In genomic region chr3:127639875-127640761, GRCm38 (mm10) we compare ENCODE assay signal across 9 mouse cellular contexts. TPM values are rescaled to one million over a fixed set of nuclear protein-coding genes. Genes with fewer than 3 reads are reported as not detected.
DNase-seq lines count a peak whose midpoint lies in the region; ATAC-seq and TF ChIP-seq lines count a peak whose summit lies in the region.
"Had no signal": no experiment of that assay in that cellular context is flagged by ENCODE, and none has a peak within 500 bp of the region (broad histone marks: within the 10 kb centered on the region; RNA-seq: fewer than 3 reads in every experiment).

No protein-coding gene starts in this region.

- H3K4me3 ChIP-seq in ES-Bruce4 (ENCODE audit: low read depth, low read length) = no peak overlapping the region
- peak overlapping the region; percentile 17 for H3K4me3 ChIP-seq in testis, adult 2 months (ENCODE audit: control insufficient read depth, low read depth, low read length)
- H3K4me3 ChIP-seq: erythroblast, embryonic 14.5 days had no signal

- no peak for TF ChIP-seq POLR2A in ES-Bruce4 (IDR thresholded peaks at IDR 0.05; ENCODE audit: insufficient read depth, low read length)
- no peak for TF ChIP-seq POLR2A in testis, adult 2 months (IDR thresholded peaks at IDR 0.05; ENCODE audit: control insufficient read depth, low read depth, low read length)

- no peaks in the 10 kb centered on the region for H3K4me1 ChIP-seq in ES-Bruce4 (ENCODE audit: control insufficient read depth, insufficient read depth, low read length)
- peaks cover 8% of the 10 kb centered on the region for H3K4me1 ChIP-seq in testis, adult 2 months (ENCODE audit: control insufficient read depth, insufficient read depth, low read length)

- H3K9ac ChIP-seq in ES-Bruce4 (ENCODE audit: low read depth, poor library complexity, severe bottlenecking) = no peak overlapping the region

- peak; percentile 78 for TF ChIP-seq CTCF in ES-Bruce4 (IDR thresholded peaks at IDR 0.05; ENCODE audit: low read depth, low read length)
- peak; percentile 57; the same call in 1 of the 2 replicates for TF ChIP-seq CTCF in testis, adult 2 months (IDR thresholded peaks at IDR 0.05; ENCODE audit: control insufficient read depth, insufficient read depth, insufficient replicate concordance, low read depth, low read length)

- H3K27ac ChIP-seq in ES-Bruce4 (ENCODE audit: insufficient read depth, low read length) = no peak overlapping the region
- no peak overlapping the region for H3K27ac ChIP-seq in testis, adult 2 months (ENCODE audit: control insufficient read depth, insufficient read depth, low read depth, low read length)

- H3K36me3 ChIP-seq in ES-Bruce4 (ENCODE audit: control insufficient read depth, insufficient read depth, low read length, poor library complexity, severe bottlenecking) = no peaks in the 10 kb centered on the region
- H3K36me3 ChIP-seq in testis, adult 2 months (ENCODE audit: control insufficient read depth, insufficient read depth, low read length) = no peaks in the 10 kb centered on the region

- DNase-seq in cerebellum, postnatal 10 days = peak; percentile 77 to 82
- no peak for DNase-seq in cerebellum, adult 9-10 months
- DNase-seq in lung, postnatal 4 days = peak; percentile 49 to 64
- no peak for DNase-seq in right cerebral cortex, postnatal 25 days

- peaks cover 7% of the 10 kb centered on the region for H3K27me3 ChIP-seq in ES-Bruce4 (ENCODE audit: control insufficient read depth, insufficient read depth, low read length, poor library complexity, severe bottlenecking)
- no peaks in the 10 kb centered on the region; the same call in 1 of the 2 replicates for H3K27me3 ChIP-seq in testis, adult 2 months (ENCODE audit: control insufficient read depth, insufficient read depth, low read length)

- ATAC-seq in erythroblast, adult 5-6 weeks (replicated peaks; ENCODE audit: low FRiP score, poor library complexity, severe bottlenecking) = peak; percentile 55
- peak; percentile 62 for ATAC-seq in inflammation-experienced regulatory T-cells, adult 6 months

- no peak for TF ChIP-seq EP300 in ES-Bruce4 (IDR thresholded peaks at IDR 0.05; ENCODE audit: insufficient read depth, low read depth, low read length)

- H3K9me3 ChIP-seq in ES-Bruce4 (replicated peaks; ENCODE audit: control insufficient read depth, insufficient read depth, low read length, poor library complexity, severe bottlenecking) = no peaks in the 10 kb centered on the region

RNA-seq across cellular contexts. Expression of gene Neurog2, which starts 7.2 kb away (rescaled TPM):
- polyA plus RNA-seq in ES-Bruce4 (2011; ENCODE audit: insufficient read depth, insufficient read length, low read depth, missing spikeins) = not detected in 2 replicates
- not detected in 2 replicates for total RNA-seq in erythroblast, adult 5-6 weeks (2015; ENCODE audit: low replicate concordance)
- not detected in 2 replicates for total RNA-seq in erythroblast, adult 5-6 weeks (2017; ENCODE audit: low replicate concordance)
- not detected for polyA plus RNA-seq in inflammation-experienced regulatory T-cells, adult 6 months (2017; shearing (Covaris generic))
- 0.12 TPM in 2 replicates for polyA plus RNA-seq in testis, adult 2 months (2012; rRNA removed)
- polyA plus RNA-seq: erythroblast, embryonic 14.5 days had no signal

Comparison
In these comparisons a context has a peak if more than half of its experiments do, and no peak if none do; other contexts are left out.
1. DNase-seq: peak in cerebellum, postnatal 10 days (2 of 2) and lung, postnatal 4 days (2 of 2); none in cerebellum, adult 9-10 months (single experiment) and right cerebral cortex, postnatal 25 days (single experiment).